Comparison of ENCODE assay signal across 21 mouse cellular contexts in genomic region chr12:75823475-75823874, GRCm38 (mm10).
"Had no signal": no experiment of that assay in that cellular context is flagged by ENCODE, and none has a peak within 500 bp of the region (broad histone marks: within the 10 kb centered on the region; RNA-seq: fewer than 3 reads in every experiment).

No protein-coding gene starts in this region.

- H3K9me3 ChIP-seq: limb, embryonic 12.5 days; limb, embryonic 15.5 days; midbrain, embryonic 12.5 days; midbrain, embryonic 15.5 days; neural tube, embryonic 12.5 days; neural tube, embryonic 15.5 days had no signal

- H3K36me3 ChIP-seq: limb, embryonic 12.5 days; limb, embryonic 15.5 days; midbrain, embryonic 12.5 days; midbrain, embryonic 15.5 days; neural tube, embryonic 12.5 days; neural tube, embryonic 15.5 days had no signal

- H3K9ac ChIP-seq: limb, embryonic 12.5 days; limb, embryonic 15.5 days; liver, embryonic 14.5 days; liver, postnatal 0 days; lung, embryonic 14.5 days; midbrain, embryonic 12.5 days; midbrain, embryonic 15.5 days; neural tube, embryonic 12.5 days; neural tube, embryonic 15.5 days had no signal

- H3K27ac ChIP-seq: layer of hippocampus, adult 2 months; limb, embryonic 12.5 days; limb, embryonic 15.5 days; liver, embryonic 14.5 days; macrophage; midbrain, embryonic 12.5 days; midbrain, embryonic 15.5 days; neural tube, embryonic 12.5 days; neural tube, embryonic 15.5 days had no signal

- ATAC-seq: liver, postnatal 0 days; lung, postnatal 0 days; midbrain, embryonic 15.5 days had no signal

- DNase-seq: kidney, postnatal 14 days; layer of hippocampus, adult 9-11 months; left cerebral cortex, postnatal 4 days; liver, postnatal 0 days; lung, embryonic 14.5 days; right cerebral cortex, adult 18-20 months; right cerebral cortex, postnatal 25 days; spleen, adult 18-20 months; thymus, adult 18-20 months; thymus, postnatal 36 days had no signal

- H3K4me3 ChIP-seq: layer of hippocampus, adult 2 months; limb, embryonic 12.5 days; limb, embryonic 15.5 days; midbrain, embryonic 12.5 days; midbrain, embryonic 15.5 days; neural tube, embryonic 12.5 days; neural tube, embryonic 15.5 days had no signal

- H3K27me3 ChIP-seq: limb, embryonic 15.5 days; midbrain, embryonic 12.5 days; midbrain, embryonic 15.5 days; neural tube, embryonic 12.5 days; neural tube, embryonic 15.5 days had no signal

- H3K4me2 ChIP-seq: limb, embryonic 12.5 days; limb, embryonic 15.5 days; liver, embryonic 11.5 days; lung, embryonic 14.5 days; midbrain, embryonic 12.5 days; midbrain, embryonic 15.5 days; neural tube, embryonic 12.5 days; neural tube, embryonic 15.5 days had no signal
